Mouse (Mus musculus): Measurements from ENCODE around the gene Atg101. TPM values are rescaled to one million over a fixed set of nuclear protein-coding genes. Genes with fewer than 3 reads are reported as not detected.

Gene Atg101
- polyA plus RNA-seq, 1 experiment from 2014 or later, result 62.0 TPM

DNA sequence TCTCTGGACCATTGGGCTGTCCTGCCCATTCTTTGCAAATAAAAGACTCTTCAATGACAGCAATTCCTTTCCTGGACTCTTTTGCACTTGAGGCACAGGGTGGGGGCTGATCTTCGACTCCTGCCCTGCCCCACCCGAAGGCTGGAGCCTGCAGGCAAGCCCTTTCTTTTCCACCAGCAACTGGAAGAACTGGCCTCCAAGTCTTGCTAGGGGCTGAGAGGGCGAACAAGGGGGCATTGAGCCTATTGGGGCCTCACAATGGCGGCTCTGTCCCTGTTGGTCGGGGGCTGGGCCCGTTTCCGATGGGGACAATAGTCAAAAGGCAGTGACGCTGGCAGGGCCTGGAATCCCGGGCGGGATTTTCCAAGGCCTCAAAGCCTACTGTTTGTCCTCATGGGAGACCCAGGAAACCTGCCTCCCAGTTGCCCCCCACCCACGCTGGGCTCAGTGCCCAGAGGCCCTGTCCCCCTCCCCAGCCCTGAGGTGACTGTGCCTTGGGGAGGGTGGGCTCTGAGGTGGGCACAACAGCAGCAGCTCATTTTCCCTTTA lies 6.6 kb upstream of the Atg101 start:
- H3K27ac ChIP-seq, result peak overlapping the region; percentile 54
- peaks cover 9% of the 10 kb centered on the region; the same call in 1 of the 2 replicates for H3K36me3 ChIP-seq
- H3K27me3 ChIP-seq (replicated peaks), result no peaks in the 10 kb centered on the region
- no peak overlapping the region for H3K9ac ChIP-seq
- H3K4me2 ChIP-seq (replicated peaks), result no peak overlapping the region
- peak; percentile 75 for ATAC-seq
- no peaks in the 10 kb centered on the region for H3K9me3 ChIP-seq
- H3K4me3 ChIP-seq (replicated peaks), result no peak overlapping the region
- WGBS, result 48% methylated on average over 11 of the region's 11 CpGs
- H3K4me1 ChIP-seq (replicated peaks), result peaks cover 36% of the 10 kb centered on the region

DNA sequence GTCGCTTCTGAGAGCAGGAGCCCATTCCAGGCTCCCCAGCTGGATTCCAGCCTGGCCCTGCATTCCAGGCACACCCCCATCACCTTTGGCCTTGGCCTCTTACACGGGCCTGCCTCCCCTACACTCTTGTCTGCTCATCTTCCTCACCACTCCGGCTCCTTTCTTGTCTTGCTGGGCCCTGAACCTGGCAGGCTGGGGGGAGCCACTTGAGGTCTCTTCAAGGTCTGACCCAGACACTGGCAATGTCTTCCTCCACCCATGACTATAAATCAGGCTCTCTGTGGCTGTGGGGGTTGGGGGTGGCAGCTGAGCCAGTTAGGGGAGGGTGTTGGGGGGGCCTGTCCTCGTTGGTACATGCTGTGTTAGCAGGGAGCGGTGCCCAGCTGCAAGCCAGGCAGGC lies 5.5 kb upstream of the Atg101 start:
- H3K9me3 ChIP-seq, result no peaks in the 10 kb centered on the region
- peak overlapping the region; percentile 2; the same call in 1 of the 2 replicates for H3K9ac ChIP-seq
- no peaks in the 10 kb centered on the region for H3K27me3 ChIP-seq (replicated peaks)
- WGBS, result 36% methylated on average over 5 of the region's 5 CpGs
- no peak for ATAC-seq
- H3K4me1 ChIP-seq (replicated peaks), result peaks cover 36% of the 10 kb centered on the region
- H3K27ac ChIP-seq, result 0 out of 2 replicates have a peak overlapping the region, but pooled peaks have one; percentile 54
- H3K4me2 ChIP-seq (replicated peaks), result no peak overlapping the region
- H3K36me3 ChIP-seq, result peaks cover 3% of the 10 kb centered on the region; the same call in 1 of the 2 replicates
- no peak overlapping the region for H3K4me3 ChIP-seq (replicated peaks)

DNA sequence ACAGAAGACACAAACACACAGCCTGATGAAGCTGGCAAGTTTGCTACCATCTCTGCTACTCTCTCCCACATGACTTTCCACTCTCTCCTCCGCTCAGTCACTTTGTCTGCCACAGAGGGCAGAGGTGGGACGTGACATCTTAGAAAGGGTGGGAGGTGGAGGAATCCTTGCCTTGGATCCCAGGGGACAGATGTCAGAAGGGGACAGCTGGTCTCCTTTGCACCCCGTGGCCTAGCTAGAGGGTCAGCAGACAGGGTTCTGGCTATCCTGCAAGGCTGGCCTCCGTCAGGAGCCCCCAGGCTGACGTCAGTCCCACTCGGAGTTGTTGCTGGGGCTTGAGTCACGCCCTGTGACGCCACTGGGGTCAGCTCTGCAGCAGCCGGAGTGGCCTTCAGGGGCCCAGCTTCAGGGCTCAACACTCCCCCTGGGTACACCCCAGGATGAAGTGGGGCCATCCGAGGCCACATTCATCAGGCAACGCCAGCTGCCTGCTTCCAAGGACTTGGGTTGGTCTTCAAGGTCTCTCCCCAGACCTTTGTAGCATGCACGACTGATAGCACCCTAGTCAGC lies 4.6 kb upstream of the Atg101 start:
- Histone ChIP-seq H3K4me2 (replicated peaks) (0 out of 2 replicates have a peak overlapping the region, but pooled peaks have one; percentile 1), H3K4me1 (replicated peaks) (peaks cover 32% of the 10 kb centered on the region), H3K4me3 (replicated peaks) (no peak overlapping the region), H3K27me3 (replicated peaks) (no peaks in the 10 kb centered on the region), H3K9me3 (no peaks in the 10 kb centered on the region), H3K9ac (no peak overlapping the region), H3K36me3 (no peaks in the 10 kb centered on the region), H3K27ac (0 out of 2 replicates have a peak overlapping the region, but pooled peaks have one; percentile 23)
- no peak for ATAC-seq
- 54% methylated on average over 12 of the region's 12 CpGs for WGBS

- H3K4me2 ChIP-seq (replicated peaks), result no peak overlapping the region
- H3K9me3 ChIP-seq, result no peaks in the 10 kb centered on the region
- WGBS, result 65% methylated on average over 5 of the region's 5 CpGs
- ATAC-seq, result no peak
- peaks cover 37% of the 10 kb centered on the region for H3K4me1 ChIP-seq (replicated peaks)
- peaks cover 11% of the 10 kb centered on the region for H3K36me3 ChIP-seq
- no peak overlapping the region for H3K9ac ChIP-seq
- H3K4me3 ChIP-seq (replicated peaks), result no peak overlapping the region
- no peaks in the 10 kb centered on the region for H3K27me3 ChIP-seq (replicated peaks)
- no peak overlapping the region for H3K27ac ChIP-seq
These were observed 1.6 kb upstream of the Atg101 start for GRCm38 (mm10) chr15:101282471-101282870.

GRCm38 (mm10) chr15:101283183-101283910 lies 725 bp upstream of the Atg101 start:
- 2% methylated on average over 26 of the region's 26 CpGs for WGBS
- H3K9ac ChIP-seq, result peak overlapping the region; percentile 87
- no peaks in the 10 kb centered on the region for H3K9me3 ChIP-seq
- H3K4me1 ChIP-seq (replicated peaks), result peaks cover 28% of the 10 kb centered on the region
- peak overlapping the region; percentile 86 for H3K4me3 ChIP-seq (replicated peaks)
- peaks cover 11% of the 10 kb centered on the region for H3K36me3 ChIP-seq
- ATAC-seq, result peak; percentile 38; the same call in 1 of the 2 replicates
- H3K27ac ChIP-seq, result peak overlapping the region; percentile 51; the same call in 1 of the 2 replicates
- H3K4me2 ChIP-seq (replicated peaks), result peak overlapping the region; percentile 95
- no peaks in the 10 kb centered on the region for H3K27me3 ChIP-seq (replicated peaks)

- H3K36me3 ChIP-seq, result peaks cover 31% of the 10 kb centered on the region
- no peak overlapping the region for H3K9ac ChIP-seq
- 68% methylated on average over 9 of the region's 9 CpGs for WGBS
- H3K4me2 ChIP-seq (replicated peaks), result no peak overlapping the region
- ATAC-seq, result no peak
- H3K9me3 ChIP-seq, result no peaks in the 10 kb centered on the region
- no peak overlapping the region for H3K4me3 ChIP-seq (replicated peaks)
- no peak overlapping the region for H3K27ac ChIP-seq
- peaks cover 11% of the 10 kb centered on the region for H3K4me1 ChIP-seq (replicated peaks)
- no peaks in the 10 kb centered on the region for H3K27me3 ChIP-seq (replicated peaks)
These were observed 2.2 kb downstream of the Atg101 start for GRCm38 (mm10) chr15:101286129-101286770.

DNA sequence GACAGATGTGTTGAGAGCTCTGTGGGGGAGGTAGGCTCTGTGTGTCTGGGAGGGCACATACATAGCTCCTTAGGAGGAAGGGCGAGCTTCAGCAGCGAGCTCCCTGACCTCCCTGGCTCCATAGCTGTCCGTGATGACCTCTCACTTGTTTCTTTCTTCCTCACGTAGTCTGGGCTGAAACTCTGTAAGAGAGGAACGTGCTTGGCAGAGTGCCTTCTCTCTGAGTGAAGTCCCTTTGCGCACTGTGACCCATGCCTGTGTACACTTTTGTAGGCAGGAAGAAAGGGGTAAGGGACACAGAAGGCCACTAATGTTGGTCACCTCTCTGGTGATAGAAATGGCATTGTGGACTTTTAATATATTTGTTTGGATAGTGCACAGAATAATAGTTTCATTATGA lies 3.3 kb downstream of the Atg101 start:
- Histone ChIP-seq H3K9me3 (no peaks in the 10 kb centered on the region), H3K9ac (no peak overlapping the region), H3K4me2 (replicated peaks) (no peak overlapping the region), H3K4me3 (replicated peaks) (no peak overlapping the region), H3K27ac (no peak overlapping the region), H3K27me3 (replicated peaks) (no peaks in the 10 kb centered on the region), H3K36me3 (peaks cover 37% of the 10 kb centered on the region), H3K4me1 (replicated peaks) (peaks cover 14% of the 10 kb centered on the region)
- 82% methylated on average over 6 of the region's 6 CpGs for WGBS
- ATAC-seq, result no peak

DNA sequence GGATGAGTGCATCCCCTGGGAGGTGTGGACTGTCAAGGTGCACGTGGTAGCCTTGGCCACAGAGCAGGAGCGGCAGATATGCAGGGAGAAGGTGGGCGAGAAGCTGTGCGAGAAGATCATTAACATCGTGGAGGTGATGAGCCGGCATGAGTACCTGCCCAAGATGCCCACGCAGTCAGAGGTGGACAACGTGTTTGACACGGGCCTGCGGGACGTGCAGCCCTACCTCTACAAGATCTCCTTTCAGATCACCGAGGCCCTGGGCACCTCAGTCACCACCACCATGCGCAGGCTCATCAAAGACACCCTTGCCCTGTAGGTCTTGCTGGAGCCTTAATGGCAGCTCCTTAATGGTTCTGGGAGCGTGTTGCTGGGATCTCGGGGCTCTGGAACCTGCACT lies 6.3 kb downstream of the Atg101 start:
- H3K4me3 ChIP-seq (replicated peaks), result no peak overlapping the region
- WGBS, result 95% methylated on average over 15 of the region's 15 CpGs
- no peak overlapping the region for H3K9ac ChIP-seq
- no peak overlapping the region for H3K4me2 ChIP-seq (replicated peaks)
- no peaks in the 10 kb centered on the region for H3K9me3 ChIP-seq
- H3K36me3 ChIP-seq, result peaks cover 37% of the 10 kb centered on the region
- peaks cover 30% of the 10 kb centered on the region for H3K4me1 ChIP-seq (replicated peaks)
- no peak for ATAC-seq
- H3K27me3 ChIP-seq (replicated peaks), result no peaks in the 10 kb centered on the region
- no peak overlapping the region for H3K27ac ChIP-seq

DNA sequence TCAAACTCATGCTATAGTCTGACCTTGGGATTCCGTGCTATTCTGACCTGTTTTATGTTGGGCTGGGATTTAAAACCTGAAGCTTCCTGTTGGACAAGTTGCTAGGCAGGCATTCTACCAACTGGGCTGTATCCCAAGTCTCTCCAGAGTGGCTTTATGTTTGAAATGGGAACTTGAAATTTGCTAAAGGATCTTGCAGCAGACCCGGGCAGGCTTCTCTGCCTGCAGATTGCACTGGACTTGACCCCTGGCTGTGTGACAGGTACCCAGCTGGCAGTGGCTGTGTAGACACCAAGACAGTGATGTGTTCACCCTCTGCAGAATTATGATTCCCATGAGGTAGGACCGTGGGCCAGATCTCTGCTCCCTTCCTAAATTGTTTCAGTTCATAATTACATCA lies 7.9 kb downstream of the Atg101 start:
- no peak overlapping the region for H3K27ac ChIP-seq

GRCm38 (mm10) chr15:101293025-101293621 lies 9.1 kb downstream of the Atg101 start, which contains the start of gene 6030408B16Rik:
6030408B16Rik (plus strand) TSS chr15:101293212.
- H3K4me1 ChIP-seq (replicated peaks), result peaks cover 27% of the 10 kb centered on the region
- 51% methylated on average over 18 of the region's 18 CpGs for WGBS
- H3K9me3 ChIP-seq, result no peaks in the 10 kb centered on the region
- H3K9ac ChIP-seq, result peak within 1 kb of the TSS; percentile 26; the same call in 1 of the 2 replicates
- 0 out of 2 replicates have a peak, but pooled peaks have one; percentile 42 for ATAC-seq
- H3K27ac ChIP-seq, result peak within 1 kb of the TSS; percentile 71
- H3K4me3 ChIP-seq (replicated peaks), result peak within 1 kb of the TSS; percentile 11; the same call in 1 of the 2 replicates
- H3K4me2 ChIP-seq (replicated peaks), result peak within 1 kb of the TSS; percentile 47
- no peaks in the 10 kb centered on the region for H3K27me3 ChIP-seq (replicated peaks)
- peaks cover 26% of the 10 kb centered on the region for H3K36me3 ChIP-seq

More for the DNA sequence above, 7.9 kb downstream of the Atg101 start:
- ATAC-seq, result no peak
- peaks cover 29% of the 10 kb centered on the region for H3K36me3 ChIP-seq
- 82% methylated on average over 3 of the region's 3 CpGs for WGBS
- no peak overlapping the region for H3K9ac ChIP-seq
- H3K4me1 ChIP-seq (replicated peaks), result peaks cover 27% of the 10 kb centered on the region
- no peak overlapping the region for H3K4me2 ChIP-seq (replicated peaks)
- H3K27me3 ChIP-seq (replicated peaks), result no peaks in the 10 kb centered on the region
- no peaks in the 10 kb centered on the region for H3K9me3 ChIP-seq
- H3K4me3 ChIP-seq (replicated peaks), result no peak overlapping the region

GRCm38 (mm10) chr15:101294028-101294894 lies 10.2 kb downstream of the Atg101 start:
- WGBS, result 41% methylated on average over 16 of the region's 16 CpGs
- Histone ChIP-seq H3K9me3 (no peaks in the 10 kb centered on the region), H3K36me3 (peaks cover 21% of the 10 kb centered on the region), H3K27ac (peak overlapping the region; percentile 71), H3K4me1 (replicated peaks) (peaks cover 31% of the 10 kb centered on the region), H3K27me3 (replicated peaks) (no peaks in the 10 kb centered on the region), H3K4me3 (replicated peaks) (peak overlapping the region; percentile 11; the same call in 1 of the 2 replicates), H3K9ac (peak overlapping the region; percentile 26; the same call in 1 of the 2 replicates), H3K4me2 (replicated peaks) (peak overlapping the region; percentile 47)
- peak; percentile 61 for ATAC-seq

Data from intestine, embryonic 15.5 days (tissue).